Mouse (Mus musculus) layer of hippocampus, postnatal 25 days (tissue): ENCODE results near the gene Casz1. TPM values are rescaled to one million over a fixed set of nuclear protein-coding genes. Genes with fewer than 3 reads are reported as not detected.

Source experiments
- DNase-seq, 2 experiments: peaks; one replicate each; pipeline ENCODE4 v3.0.0; 2022; ENCODE audit warnings: mixed read lengths in 2 of 2, low spot score in 1 of 2; ENCODE audit errors: extremely low spot score in 1 of 2
- total RNA-seq, 2 experiments: library from RNA; stranded (reverse); gene quantifications; 2 replicates each; pipeline ENCODE4 v1.2.3; 2021

Casz1 gene
- total RNA-seq, 2 experiments from 2014 or later, result 0.49 to 0.75 TPM

GRCm38 (mm10) chr4:148990038-148990437, 185.8 kb downstream of the Casz1 start:
- DNase-seq, result no peak

GRCm38 (mm10) chr4:148993948-148994347, 189.7 kb downstream of the Casz1 start:
- DNase-seq, result no peak

- no peak for DNase-seq
Observed at GRCm38 (mm10) chr4:149000746-149001145, 196.5 kb downstream of the Casz1 start.

GRCm38 (mm10) chr4:149001515-149001914, 197.3 kb downstream of the Casz1 start:
- no peak for DNase-seq

- no peak for DNase-seq
Observed at GRCm38 (mm10) chr4:149002441-149003093, 198.3 kb downstream of the Casz1 start.

Other genes starting within 250 kb of the Casz1 start
- gene Exosc10, start 246.0 kb upstream of the Casz1 start, total RNA-seq, result 10 to 100 TPM; 45.2 to 50.8 TPM
- 10 to 100 TPM; 70.5 to 78.1 TPM for gene Srm, start 212.9 kb upstream of the Casz1 start, total RNA-seq
- gene Masp2, start 201.9 kb upstream of the Casz1 start, total RNA-seq, result 1 to 10 TPM; 3.0 to 3.9 TPM
- gene Tardbp, start 177.4 kb upstream of the Casz1 start, total RNA-seq, result 100 to 1,000 TPM; 188 to 216 TPM
- gene Gm572, start 161.1 kb upstream of the Casz1 start, total RNA-seq, result not detected